Mouse (Mus musculus) kidney, adult 2 months (tissue): ENCODE data around the gene Nin.

ENCODE experiments used
- CTCF ChIP-seq: fragments of 200-500 bp; conservative IDR thresholded peaks from 2 replicates; pipeline ENCODE4 v1.5.1; 2011; ENCODE audit warnings: low read depth, mild to moderate bottlenecking, control low read depth, low read length, moderate library complexity, mixed read lengths; ENCODE audit not compliant: insufficient read depth, insufficient read length
- POLR2A ChIP-seq: fragments of 200-500 bp; IDR thresholded peaks from one replicate; pipeline ENCODE4 v1.6.1; 2011; ENCODE audit warnings: low read depth, low read length, control low read depth

DNA sequence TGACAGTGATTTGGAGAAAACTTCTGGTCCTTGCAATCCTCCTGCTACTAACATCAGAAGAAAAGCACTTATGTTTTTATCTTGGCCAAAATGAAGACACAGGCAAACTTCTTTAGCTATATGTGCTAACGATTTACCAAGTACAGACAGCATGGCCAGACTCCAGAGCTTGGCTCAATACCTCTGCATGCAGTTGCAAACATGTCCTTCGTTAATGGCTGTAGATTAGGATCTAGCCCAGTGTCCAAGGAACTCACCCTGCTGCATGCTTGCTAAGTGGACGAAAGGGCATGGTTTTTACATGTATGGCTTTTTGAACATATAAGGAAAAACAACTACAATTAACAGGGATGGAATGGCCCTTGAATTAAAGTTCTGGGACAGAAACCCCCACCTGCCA, 28.2 kb downstream of the Nin start:
- TF ChIP-seq CTCF (no peak), POLR2A (no peak)
